Mouse (Mus musculus) retina, embryonic 14.5 days (tissue): ENCODE data around the gene Thsd1.
A peak's percentile ranks its signal among the peaks of the same experiment; 100 is the strongest.

Experiments used
- DNase-seq: peaks from one replicate; pipeline ENCODE4 v3.0.0-alpha.2; 2015; ENCODE audit warnings: low spot score

Gene Thsd1

DNA sequence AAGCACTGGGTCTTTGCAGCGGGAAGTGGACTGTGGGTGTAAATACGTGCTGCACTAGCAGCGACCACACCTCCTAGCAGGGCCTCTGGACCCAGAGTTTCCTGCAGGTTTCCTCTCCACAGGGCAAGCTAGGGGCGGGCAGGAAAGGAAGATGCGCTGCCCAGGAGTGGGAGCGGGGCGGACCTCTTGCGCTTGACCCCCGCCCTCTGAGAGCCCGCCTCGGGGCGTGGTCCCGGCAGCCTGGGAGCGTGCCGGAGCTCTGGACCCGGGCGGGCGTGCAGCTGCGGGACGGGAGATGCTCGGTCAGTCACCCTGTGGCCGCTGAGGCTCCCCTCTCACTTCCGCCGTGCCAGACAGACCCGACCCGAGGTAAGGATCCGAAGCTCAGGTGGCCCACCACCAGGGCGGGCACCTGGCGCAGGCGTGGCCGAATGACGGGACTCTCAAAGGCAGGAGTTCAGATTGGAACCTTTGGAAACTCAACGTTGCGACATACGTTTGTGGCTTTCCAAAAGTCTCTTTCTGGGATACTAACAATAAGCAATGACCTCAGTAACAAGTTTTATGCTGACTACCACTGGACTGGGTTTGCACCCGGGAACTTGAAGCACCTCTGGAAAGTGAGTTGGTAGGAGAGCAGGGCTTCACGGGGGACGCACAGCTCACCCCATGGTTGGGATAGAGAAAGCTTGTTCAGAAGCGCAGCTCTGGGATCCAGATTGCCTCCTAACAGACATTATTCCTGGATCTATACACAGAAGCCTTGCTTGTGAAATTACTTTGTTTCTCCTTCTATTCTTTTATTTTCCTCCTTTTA, at the start of gene Thsd1:
Gene Thsd1 (plus strand): TSS at position 253 of the 817 bp plus-strand sequence.
- DNase-seq = peak; percentile 68

DNA sequence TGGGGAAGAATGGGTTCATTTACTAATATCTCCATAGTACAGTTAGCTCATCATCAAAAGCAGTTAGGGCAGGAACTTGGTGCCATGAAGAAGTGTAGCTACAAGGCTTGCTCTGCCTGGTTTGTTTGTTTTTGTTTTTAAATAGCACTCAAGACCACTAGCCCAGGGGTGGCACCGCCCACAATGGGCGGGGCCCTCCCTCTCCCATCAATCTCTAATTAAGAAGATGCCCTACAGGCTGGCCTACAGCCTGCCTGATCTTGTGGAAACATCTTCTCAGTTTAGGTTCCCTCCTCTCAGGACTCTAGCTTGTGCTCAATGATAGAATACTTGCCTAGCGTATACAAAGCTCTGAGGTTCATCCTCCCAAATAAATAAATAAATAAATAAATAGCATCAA, 42.2 kb upstream of the Thsd1 start:
- peak; percentile 75 for DNase-seq

DNA sequence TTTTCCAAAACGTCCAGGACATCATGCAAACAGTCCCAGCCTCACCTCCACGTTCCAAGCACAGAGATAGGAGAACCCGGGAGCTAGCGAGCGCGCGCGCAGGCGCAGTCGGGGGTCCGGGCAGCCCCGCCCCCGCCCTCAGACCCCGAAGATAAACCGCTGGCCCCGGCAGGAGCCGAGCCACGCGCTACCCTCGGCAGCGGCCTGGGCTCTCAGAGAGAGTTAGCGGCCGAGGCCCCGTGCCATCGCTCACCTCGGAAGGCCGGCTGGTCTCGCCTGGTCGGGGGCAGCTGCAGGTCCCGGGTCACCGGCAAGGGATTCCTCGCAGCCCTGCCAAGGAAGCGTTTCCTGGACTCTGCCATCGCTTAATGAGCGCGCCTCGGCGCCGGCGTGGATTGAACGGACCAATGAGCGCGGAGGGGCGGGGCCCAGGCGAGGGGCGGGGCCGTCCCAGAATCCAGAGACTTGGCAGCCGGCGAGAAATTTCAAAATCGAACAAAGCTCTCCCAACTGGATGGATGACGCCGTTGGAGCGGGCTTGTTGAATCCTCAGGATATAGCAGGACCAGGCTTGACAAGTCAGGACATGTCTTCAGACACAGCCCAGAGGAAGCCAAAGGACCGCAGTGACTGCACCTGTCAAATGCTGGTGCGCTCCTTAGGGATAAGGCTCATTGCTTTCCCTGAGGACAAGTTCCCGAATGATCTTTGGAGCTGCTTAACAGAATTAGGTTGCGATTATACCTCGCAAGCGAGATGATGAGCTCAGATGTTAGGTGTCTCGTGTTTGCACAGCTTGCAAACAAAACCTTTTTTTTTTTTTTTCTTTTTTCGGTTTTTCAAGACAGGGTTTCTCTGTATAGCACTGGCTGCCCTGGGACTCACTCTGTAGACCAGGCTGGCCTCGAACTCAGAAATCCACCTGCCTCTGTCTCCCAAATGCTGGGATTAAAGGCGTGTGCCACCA, 41.4 kb upstream of the Thsd1 start, which contains the start of gene Ckap2:
Gene Ckap2 (minus strand): TSS at position 389 of the 967 bp plus-strand sequence.
- DNase-seq = peak; percentile 96

DNA sequence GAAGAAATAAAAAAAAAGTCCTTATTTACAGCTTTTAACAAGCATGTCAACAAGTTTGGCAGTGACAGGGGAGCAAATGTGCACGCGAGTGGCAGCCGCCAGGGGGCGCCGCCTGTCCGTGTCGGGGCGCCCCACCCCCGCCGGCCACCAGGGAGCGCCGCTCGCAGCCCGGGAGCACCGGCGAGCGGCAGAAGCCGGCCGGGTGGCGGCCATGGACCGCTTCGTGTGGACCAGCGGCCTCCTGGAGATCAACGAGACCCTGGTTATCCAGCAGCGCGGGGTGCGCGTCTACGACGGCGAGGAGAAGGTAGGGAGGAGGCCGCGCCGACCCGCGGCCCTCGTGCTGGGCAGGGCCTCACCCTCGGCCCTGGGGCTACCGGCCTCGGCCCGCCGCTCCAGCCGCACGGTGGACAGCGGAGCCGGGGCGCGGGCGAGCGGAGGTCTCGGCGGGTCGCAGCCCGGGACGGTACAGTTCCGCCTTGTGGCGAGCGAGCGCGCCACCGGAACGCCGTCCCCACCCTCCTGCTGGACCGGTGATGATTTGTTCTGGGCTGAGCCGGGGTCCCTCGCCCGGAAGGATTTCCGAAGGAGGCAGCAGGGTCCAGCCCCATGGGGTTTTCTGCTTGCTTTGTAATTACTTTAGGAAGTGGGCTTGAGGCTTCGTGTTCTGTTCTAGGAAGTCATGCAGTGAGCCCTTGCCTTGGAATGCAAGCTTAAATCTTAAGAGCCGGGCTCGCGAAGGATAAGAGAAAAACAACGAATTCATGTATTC, 34.3 kb upstream of the Thsd1 start, which contains the start of gene Vps36:
Gene Vps36 (plus strand): TSS at position 150 of the 772 bp plus-strand sequence.
- DNase-seq = peak; percentile 93

DNA sequence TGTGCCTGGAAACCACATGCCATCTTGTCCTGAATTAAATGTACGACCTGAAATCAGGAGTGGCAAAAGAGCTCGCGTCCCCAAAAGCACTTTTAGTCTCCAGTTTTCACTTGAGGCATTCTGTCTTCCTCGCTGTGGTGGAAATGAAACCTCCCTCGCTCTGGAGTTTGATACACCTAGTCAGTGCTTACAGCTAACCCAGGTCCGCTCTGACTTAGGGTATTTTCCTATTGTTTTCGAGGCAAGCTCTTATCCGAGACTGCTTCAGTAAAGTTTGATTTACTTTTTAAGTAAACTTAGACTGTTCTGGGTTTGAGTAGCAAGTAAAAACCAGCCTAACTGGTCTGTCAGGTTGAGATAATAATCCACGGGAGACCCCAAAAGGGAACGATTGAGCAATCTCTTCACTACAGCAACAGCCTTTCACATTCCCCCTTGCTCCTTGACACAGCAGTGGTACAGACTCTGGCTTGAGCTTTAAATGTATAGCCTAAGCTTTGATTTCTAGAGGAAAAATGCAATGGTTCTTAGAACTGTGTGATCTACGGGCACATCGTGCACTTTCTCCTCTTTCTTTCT, 33.6 kb upstream of the Thsd1 start:
- DNase-seq = no peak

DNA sequence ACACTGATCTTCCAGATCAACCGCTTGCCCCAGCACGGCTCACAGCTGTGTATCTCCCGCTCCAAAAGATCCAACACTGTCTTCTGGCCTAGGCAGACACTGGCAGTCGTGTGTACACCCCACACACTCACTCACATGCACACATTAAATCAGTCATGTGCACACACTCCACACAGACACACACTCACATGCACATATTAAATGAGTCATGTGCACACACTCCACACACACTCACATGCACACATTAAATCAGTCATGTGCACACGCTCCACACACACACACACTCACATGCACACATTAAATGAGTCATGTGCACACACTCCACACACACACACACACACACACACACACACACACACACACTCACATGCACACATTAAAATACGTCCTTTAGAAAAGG, 29.2 kb upstream of the Thsd1 start:
- DNase-seq = no peak

DNA sequence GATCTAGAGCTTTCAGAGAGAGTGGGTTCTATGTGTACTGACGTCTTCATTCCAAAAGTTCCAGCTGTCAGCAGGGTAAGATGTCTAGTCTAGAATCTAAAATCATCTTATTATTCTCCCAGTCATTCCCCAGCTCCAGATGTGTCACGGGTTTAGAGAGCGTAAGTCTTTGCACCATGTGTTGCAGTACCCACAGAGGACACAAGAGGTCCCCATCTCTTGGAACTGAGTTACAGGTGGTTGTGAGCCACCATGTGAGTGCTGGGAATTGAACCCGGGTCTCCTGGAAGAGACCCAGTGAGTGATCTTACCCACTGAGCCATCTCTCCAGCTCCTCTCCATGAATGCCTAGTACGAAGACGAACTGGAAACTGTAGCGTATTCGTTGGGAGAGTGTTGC, 27.6 kb upstream of the Thsd1 start:
- peak; percentile 15 for DNase-seq

DNA sequence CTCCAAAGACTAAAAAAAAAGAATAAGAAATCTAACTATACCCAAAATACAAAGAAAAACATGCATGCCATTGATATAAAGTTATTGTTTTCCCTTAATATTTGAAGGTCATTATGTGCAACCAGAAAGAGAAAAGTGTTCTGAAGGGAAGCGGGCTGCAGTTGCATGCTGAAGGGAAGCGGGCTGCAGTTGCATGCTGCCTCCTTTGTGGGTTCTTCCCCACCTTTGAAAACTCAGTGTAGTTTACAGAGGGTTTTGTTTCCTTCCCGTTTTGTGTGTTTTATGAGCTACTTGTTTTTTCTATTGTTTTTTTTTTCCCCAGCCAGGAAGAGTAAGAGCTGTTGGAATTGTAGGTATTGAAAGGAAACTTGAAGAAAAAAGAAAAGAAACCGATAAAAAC, 19.6 kb upstream of the Thsd1 start:
- DNase-seq = no peak

DNA sequence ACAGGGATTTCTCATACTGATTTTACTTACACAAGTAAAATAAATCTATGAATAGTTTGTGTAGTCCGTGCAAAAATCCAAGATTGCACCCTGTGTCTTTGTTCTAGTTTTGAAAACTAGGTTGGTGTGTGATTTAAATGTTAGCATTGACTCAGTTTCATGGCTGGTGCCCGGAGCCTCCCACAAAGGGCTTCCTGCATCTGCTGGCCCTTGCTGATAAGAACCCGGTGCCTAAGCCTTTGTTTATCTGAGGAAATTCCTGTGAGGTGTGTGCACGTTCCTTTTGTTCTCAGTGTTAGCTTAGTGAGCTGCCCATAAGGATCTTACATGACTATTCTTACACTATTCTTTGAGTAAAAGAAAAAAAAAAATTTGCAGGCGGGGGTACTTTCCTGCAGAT, 18.1 kb upstream of the Thsd1 start:
- DNase-seq = no peak

DNA sequence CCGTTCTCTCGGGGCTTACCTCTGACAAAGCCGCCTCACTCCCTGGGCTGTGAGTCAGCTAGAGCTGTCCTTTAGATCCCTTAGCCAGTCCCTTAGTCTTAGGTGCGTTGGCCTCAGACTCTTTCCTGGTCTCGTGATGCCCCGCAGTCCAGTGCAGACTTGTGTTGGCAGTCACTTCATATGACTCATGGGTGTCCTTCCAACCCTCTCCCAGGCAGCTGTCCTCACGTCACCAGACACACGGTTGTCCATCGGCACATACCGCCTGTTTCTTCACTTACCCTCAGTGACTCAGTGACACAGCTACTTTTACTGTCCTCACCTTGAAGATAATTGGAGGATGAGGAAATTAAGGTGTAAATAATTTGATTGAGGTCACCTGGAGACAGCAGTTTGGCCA, 12.3 kb upstream of the Thsd1 start:
- DNase-seq = no peak

DNA sequence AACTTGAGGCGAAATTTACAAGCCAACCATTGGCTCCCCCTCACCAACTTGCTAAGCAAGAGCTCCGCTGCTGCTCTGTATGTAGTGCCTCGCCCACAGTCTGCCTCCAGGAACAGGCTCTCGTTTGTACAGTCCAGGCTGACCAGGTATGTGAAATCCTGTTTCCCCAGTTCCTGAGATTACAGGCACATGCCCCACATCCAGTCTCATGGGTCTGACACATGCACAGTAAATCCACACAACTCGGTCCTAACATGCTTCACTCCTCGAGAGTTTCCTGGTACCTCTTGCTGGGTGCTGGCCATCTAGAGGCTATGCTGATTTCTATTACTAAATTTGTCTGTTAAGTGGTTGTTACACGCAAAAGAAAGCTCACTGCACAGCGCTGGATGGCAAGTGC, 752 bp upstream of the Thsd1 start:
- DNase-seq = no peak

DNA sequence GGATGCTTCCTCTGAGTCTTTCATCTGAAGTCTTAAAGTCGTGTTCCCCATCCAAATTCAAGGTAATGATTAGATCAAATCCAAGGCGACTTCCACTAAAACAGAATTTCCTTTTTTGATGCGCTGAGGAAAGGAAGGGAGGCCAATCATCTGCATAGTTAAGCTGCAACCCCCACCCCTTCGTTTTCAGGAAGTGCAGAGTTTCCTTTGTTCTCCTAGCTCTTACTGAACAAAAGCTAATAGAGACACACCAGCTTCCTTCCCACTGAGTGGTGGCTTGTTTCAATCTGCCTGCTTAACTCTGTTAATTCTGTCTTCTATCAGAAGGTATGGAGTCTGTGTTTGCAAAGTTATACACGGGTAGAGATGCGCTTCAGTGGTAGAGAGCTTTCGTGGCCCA, 1.5 kb downstream of the Thsd1 start:
- DNase-seq = peak; percentile 30

DNA sequence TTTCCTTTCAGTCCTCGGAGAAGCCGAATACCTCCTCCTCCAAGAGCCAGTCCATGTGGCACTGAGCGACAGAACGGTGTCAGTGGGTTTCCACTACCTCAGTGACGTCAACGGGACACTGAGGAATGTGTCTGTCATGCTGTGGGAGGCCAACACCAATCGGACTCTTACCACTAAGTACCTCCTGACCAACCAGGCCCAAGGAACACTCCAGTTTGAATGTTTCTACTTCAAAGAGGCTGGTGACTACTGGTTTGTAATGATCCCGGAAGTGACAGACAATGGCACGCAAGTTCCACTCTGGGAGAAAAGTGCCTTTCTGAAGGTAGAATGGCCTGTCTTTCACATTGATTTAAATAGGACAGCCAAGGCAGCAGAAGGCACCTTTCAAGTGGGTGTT, 15.9 kb downstream of the Thsd1 start:
- no peak for DNase-seq

DNA sequence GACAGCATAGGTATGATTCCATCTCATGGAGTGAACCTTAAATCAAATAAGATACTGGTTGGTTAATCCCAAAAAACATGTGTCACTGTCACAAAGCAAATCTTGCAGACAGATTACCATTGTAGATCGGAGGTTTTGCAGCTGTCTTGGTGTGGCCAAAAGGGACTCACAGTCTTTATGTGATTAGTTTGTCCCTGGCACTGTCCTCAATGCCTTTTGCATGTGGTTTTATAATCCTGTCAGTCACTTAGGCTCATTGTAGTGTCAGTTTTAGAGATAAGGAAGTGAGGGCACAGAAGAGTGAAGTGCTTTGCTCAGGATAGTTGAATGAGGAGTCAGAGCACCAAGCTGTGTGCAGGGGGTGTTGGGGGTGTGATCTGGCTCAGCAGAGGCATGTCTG, 18.6 kb downstream of the Thsd1 start:
- no peak for DNase-seq

DNA sequence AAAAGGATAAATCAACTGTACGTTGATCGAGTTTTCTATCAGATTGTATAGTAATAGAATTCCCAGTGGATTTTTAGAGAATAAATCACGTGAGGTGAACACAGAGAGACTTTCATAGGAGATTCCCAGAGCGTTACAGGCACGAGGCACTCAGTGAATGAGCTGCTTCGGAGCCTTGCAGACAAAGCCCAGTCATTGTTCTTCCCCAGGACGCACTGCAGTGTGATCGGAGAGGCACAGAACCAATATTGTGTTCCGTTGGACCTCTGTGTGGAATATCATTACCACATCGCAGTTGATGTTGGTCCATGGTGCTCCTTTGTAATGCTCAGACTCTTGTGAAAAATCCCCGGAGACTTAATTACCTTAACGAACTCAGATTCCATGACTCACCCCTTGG, 20.8 kb downstream of the Thsd1 start:
- DNase-seq = no peak

DNA sequence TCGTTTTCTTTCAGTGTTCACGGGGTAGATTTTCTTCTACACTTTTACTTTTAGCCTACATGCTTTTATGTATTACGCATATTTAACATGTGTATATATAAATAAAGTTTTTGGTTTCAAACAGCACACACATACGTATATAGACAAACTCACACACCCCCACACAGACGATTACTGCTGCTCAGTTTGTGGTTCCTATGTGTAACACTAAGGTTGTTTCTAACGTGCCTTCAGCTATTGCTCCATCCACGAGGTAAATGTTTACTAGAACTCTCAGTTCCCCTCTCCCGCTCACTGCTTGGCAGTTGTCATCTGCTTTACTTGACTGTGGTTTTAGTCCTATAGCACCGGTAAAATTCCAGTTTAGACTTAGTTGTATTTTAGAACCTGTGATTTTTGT, 22.0 kb downstream of the Thsd1 start:
- DNase-seq = no peak

DNA sequence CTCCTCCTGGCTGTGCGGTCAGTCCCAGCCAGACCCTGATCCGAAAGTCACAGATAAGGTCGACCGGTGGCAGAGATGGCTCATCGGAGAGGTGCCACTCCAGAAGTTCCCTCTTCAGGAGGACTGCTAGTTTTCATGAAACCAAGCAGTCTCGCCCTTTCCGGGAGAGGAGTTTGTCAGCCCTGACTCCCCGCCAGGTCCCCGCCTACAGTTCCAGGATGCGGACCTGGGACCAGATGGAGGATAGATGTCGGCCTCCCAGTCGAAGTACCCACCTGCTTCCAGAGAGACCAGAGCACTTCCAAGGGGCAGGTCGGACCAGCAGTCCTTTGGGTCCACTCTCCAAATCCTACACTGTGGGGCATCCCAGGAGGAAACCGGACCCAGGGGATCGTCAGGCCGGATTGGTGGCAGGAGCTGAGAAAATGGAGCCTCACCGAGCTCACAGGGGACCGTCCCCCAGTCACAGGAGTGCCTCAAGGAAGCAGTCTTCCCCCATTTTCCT, 31.9 kb downstream of the Thsd1 start:
- no peak for DNase-seq

DNA sequence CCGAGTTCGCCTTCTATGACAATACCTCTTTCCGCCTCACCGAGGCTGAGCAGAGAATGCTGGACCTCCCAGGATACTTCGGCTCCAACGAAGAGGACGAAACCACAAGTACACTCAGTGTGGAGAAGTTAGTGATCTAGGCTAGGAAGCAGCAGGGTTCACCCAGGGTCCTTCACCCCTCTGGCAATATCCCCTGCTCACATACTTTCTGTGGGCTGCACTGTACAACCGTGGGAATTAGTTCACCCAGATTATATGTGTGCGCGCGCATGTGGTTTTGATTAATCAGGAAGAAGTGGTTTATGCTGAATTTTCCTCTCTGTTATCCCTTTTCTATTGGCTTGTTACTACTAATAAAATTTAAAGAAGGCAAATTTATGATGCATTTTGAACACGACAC, 32.4 kb downstream of the Thsd1 start:
- DNase-seq = no peak

DNA sequence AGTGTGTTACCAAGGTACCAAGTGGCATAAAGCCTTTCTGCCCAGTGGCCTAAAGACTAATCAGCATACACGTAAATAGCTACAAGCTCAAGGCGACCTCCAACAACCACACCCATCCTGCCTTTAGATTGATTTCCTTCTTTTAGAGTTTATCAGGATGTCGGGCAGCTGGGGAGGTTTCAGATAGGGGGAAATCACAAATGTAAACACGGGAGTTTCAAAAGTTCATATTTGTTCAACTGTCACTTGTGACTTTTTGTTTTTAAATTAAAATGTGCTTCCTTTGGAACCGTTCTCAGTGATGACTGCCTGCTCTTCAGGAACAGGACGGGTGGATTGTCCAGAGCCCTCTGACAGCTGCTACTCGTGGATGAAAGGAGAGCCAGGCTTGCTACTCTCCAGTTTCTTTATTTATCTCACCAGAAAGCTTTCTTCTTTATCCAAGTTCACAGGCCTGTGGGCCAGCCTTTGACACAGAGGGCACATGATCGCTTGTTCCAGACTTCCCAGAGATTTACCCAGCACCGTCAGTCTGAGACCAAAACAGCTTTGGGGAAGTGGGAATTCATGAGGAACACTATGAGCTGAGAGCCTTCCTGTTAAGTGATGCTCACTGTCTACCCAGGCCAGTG, 33.1 kb downstream of the Thsd1 start:
- DNase-seq = no peak

DNA sequence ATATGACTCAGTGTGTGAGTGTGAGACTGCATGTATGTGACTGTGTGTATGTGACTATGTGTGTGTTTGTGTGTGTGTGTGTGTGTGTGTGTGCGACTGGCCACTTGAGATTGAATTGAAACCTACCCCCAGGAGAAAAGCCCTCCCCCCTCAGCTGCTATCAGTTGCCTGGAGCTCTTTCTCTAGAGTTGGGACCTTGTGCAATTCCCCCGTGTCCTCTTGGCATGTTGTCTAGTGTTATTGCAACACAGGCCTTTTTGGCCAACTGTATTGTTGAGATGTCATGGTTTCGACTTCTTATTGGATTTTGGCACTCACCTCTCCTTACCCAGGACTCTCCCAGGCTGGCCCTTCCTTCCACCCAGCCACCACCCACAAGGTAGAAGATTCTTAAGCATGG, 35.2 kb downstream of the Thsd1 start:
- DNase-seq = no peak

DNA sequence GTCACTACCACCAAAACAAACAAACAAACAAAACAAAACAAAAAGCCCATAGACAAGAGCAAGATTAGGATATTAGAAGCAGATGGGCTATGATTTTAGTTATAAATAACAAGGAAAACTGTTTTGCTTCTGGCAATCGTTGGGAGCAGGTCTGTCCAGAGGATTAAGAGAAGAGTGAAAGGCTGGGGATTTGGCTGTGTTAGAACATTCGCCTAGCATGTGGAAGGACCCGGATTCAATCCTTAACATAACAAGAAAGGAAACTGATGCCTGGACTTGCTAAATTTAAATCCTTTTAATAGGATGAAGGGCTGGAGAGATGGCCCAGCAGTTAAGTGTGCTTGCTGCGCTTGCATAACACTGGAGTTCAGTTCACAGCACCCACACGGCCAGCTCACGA, 37.2 kb downstream of the Thsd1 start:
- DNase-seq = no peak
